Mouse (Mus musculus) embryo, embryonic 11 days (tissue): Measurements from ENCODE around the gene Nmu.

ENCODE experiments used
- DNase-seq: peaks from one replicate; pipeline ENCODE4 v3.0.0-alpha.2; 2015

The Nmu gene

DNA sequence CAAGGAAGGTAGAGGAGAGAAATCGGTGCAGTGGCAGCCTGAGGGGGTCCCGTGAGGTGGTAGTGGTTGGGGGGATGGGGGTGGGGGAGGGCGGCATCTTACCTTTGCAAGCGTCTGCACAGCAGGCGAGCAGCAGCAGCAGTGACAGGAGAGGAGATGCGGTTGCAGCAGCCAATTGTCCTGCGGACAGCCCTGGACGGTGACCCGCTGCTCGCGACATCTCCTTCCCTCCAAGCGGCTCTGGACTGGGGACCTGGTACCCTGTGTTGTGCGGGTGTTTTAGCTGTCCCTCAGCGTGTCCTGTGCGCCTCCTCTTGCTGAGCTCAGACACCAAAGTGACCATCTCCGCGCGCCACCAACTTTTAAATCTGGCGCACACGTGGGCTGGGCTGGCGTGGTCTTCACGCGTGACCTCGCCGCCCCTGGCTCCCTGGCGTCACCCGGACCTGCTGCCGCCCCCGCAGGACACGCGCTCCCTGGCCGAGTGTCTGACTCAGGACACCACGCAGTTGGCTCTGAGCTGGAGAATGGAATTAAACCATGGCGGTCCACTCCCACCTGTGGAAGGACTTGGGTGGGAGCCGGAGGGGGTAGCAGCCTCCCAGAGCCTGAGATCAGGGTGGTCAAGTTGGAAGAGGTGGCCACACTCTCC lies at the start of gene Nmu:
Gene Nmu (minus strand): TSS at position 336 of the 652 bp plus-strand sequence.
- DNase-seq, result peak; percentile 29

DNA sequence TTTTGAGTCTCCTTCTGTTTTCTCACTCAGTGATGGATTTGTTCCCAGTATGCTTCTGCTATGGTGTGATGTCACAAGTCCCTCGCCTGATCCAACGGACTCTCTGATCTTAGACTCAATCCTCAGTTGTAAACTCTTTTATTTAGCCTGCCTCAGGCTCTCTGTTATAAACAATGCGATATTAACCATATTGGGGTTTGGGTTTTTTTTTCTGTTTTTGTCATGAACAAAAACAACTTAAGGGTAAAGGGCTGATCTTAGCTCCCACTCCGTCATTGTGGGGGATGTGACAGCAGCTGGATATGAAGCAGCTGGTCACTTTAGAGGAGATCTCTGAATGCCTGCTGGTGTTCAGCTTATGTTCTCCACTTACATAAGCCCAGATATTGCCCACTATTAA lies 48.1 kb upstream of the Nmu start:
- no peak for DNase-seq

DNA sequence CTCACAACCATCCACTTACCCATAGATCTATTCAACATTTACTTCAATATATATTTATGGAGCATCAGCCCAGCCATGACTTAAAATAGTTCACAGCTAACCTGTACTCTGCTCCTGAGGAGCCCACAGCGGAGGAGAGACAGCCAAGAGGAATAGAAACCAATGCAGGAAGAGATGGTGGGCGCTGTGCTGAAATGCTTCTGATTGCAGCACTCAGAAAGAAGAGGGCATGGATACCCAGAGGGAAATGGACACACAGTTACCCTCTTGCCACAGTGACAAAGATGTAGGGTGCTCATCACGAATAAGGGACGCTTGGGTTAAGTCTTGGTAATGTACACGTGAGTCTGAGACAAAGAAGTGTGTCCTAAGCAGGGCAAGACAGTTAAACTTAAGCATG lies 30.8 kb upstream of the Nmu start:
- DNase-seq, result no peak

DNA sequence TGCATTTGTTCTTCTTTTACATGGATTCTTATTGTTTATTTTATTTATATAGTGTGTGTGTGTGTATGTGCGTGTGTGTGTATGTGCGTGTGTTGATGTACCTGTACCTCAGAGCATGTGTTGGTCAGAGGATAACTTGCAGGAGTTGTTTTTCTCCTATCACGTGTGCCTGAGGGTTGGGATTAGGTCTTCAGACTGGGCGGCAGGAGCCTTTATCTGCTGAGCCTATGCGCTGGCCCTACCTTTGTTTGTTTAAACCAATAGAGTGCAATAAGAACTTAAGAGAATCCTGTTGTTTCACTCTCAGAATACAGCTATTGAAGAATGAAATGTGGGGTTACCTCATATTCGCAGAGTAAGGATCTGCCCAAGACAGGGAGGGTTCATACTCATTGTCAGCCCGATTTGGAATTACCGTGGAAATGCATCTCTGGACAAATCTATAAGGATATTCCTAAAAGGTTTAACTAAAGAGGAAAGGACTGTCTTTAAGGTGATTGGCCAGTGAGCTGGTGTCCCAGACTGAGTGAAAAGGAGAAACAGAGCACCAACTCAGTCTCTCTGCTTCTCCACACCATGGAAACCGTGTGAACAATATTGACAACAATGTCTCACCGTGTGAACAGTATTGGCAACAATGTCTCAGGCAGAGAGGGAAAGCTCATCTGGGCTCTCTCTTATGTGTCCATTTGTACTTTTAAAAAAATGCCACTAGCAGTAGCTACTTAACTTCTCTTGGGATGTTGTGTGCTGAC lies 25.6 kb upstream of the Nmu start:
- no peak for DNase-seq

DNA sequence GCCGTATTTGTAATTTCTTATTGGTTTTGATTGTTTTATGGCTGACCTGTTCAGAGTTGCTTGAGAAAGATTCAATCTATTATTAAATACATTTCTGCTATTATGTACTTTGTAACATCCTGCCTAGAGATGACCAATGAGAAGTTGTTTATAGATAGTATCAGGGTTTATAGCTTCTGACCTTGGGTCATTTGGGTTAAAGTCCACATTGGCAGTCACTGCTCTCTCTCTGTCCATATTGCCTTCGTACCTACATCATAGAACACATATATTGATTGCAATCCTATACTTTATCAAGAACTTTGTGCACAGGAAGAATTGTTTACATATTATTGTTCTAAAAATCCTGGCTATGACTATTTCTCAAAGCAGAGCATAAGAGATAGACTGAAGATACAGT lies 24.9 kb upstream of the Nmu start:
- DNase-seq, result no peak

DNA sequence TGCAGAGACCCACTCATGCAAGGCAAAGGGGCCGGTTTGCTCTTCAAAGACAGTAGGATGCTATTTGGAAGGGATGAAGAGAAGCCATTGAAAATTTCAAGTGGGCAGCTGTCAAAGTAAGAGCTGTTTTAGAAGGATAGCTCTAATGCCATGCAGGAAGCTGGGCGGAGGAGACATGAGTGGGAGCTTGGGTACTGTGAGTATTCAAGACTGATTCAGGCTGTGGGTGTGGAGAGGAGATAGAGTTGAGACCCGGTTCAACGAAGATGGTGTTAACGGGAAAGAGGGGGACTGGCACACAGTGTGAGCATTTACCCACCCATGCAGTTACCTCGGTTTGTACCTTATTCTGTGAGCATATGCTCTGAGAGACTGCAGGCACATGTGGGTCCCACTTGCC lies 20.1 kb upstream of the Nmu start:
- no peak for DNase-seq

DNA sequence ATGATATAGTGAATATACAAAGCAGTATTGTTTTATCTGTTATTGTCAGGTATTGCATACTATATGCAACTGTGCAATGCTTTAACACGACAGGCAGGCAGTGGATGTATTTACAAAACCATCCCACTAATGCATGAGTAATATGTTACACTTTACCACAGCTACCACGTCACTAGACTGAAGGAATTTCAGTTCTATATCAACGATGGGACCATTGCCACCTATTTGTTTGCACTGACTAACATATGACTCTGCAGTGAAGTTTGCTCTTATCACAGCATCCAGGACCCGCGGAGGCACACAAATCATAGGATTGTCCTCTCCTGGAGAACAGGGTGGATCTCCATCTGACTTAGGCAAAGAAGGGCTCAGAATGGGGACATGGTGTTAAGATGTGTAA lies 18.2 kb upstream of the Nmu start:
- no peak for DNase-seq

DNA sequence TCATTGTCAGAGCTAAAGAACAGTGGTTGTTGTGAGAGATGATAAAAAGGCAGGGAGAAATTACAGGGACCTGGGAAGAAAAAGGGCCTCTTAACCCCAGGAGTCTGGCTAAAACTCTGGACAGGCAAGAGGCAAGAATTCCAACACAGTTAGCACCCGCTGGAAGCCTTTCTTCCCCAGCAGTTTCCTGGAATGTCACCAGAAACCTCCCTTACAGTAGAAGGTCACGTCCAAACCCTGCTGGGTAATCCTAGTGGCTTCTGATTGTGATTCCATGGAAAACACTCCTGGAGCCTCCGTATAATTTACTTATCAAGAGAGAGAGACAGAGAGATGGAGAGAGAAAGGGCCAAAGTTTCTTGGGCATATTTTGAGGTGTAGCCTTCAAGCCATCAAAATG lies 15.6 kb upstream of the Nmu start:
- no peak for DNase-seq

DNA sequence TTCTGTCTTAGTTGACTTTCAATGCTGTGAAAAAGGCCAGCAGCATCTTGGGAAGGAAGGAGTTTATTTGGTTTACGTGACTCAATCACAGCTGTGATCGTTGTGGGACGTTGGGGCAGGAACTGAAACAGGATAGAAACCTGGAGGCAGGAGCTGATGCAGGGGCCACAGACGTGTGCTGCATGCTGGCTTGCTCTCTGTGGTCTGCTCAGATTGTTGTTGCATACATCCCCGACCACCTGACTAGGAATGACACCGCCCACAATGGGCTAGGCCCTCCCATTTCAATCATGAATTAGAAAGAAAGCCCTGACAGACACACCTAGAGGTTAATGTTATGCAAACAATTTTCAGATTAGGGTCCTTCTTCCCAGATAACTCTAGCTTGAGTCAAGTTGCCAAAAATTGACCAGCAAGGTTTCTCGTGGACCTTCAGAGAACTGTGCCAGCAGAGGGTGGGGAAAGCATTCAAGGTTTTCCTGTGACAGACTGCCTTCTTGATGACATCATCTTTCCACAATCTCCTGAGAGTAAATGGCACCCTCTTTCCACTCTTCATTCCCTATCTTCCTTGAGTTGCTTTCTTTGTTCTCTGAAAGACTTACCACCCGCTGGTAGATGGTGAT lies 5.7 kb upstream of the Nmu start:
- DNase-seq, result no peak

DNA sequence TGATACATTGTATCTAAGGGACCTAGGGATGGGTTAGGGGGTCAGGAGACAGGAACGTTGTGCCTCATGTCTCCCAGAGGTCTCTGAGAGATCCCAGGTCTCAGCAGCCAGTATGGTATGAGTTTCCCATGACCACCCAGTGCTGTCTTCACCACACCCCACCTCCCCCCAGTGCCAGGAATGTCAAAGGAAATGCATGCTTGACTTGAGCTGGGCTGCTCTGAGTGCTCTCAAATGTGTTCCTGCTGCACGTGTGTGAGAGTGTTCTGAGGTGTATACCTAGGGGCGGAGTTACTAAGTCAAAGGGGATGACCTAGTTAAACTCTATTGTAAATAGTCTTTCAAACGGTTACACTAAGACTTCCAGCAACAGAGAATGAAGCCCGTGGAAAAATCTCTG lies 1.8 kb upstream of the Nmu start:
- no peak for DNase-seq

DNA sequence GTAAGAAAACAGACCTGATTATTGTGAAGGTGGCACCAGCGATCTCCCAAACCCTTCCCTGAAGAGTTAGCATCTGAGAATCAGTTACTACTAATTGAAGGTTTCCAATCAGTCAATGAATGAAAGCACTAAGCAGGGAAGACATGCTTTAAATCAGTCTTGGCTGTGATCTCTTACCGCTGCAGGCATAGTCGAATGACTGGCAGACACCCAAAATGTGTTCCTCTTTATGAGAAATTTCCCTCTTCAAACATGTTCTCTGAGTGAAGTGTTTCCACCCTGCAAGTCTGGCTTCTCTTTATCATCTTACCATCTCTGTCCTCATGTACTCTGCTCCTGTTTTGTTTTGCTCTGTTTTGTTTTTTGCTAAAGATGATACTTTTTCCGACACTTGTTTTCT lies 2.8 kb downstream of the Nmu start:
- DNase-seq, result no peak

DNA sequence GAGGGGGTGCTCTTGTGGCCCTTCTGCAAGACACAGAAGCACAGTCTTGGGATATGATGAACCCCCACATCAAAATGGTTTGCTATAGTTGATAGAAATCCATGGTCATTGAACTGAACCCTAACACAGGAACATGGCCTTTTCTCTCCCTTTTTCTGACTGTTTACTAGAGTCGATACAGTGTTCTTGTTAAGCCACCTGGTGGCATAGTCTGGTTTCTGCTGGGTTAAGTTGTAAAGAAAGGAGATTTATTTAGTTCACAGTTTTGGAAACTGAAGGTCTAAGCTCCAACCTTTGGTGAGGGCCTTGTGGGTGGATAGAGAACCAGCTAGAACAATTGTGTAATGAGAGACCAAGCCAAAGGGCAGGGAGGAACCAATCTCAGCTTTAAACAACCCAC lies 3.5 kb downstream of the Nmu start:
- DNase-seq, result no peak

DNA sequence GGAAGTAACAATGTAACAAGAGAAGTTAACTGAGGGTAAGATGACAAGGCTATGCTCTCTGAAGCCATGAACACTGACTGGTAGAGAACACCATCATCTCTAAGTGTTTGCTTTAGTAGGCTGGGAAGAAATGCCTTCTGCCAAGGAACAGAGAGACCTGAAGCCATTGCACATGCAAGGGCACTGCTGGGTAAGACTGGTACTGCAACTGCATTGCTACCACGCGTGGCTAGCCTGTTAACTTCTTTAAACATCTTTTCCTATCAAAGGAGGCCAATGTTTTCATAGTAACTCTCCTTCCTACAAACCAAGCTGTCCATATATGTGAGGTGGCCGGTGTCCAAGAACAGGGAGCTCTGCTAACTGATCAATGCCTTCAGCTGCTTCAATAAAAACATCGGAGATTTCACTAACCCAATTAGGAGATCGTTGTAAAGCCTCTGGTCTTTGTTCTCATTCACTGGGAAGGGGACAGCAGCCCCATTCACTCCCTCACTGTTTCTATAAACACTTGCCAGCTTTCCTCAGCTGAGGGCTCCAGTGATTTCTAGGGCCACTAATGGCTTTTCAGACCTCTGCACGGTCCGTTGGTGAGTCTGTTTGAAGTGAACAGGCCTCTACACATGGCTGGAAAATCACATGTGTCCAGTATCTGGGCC lies 11.5 kb downstream of the Nmu start:
- peak; percentile 8 for DNase-seq

DNA sequence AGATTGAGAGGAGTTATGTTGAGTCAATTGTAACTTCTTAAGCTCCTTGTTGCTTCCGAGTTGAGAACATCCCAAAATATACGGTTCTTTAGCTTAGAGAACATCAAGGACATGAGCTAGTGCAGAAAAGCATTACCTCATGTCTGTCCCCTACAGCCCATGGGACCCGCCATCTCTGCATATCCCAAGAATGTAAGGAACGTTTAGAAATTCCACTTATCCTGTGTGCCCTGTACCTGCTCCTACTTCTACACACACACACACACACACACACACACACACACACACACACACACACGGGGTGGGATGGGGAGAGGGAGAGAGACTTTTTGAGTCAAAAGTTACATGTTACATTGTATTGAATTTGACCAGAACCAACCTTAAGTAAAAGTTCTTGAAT lies 12.1 kb downstream of the Nmu start:
- no peak for DNase-seq

DNA sequence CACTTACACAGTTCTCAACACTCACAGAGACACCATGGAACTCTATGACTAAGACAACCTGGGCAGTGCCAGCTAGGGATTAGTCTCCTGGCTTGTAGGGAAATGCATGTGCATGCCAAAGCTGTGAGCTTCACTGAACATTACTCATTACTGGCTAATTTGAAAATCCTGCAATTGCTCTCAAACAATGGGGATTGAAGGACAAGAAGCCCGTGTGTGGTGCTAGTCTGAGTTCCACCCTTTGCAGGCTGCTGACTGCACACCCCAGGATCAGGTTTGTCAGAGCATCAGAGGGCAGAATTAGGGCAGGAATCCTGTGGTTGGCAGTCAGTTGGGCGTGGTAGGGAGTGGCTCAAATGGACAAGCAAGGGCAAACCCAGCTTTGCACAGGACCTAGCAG lies 17.5 kb downstream of the Nmu start:
- DNase-seq, result no peak

DNA sequence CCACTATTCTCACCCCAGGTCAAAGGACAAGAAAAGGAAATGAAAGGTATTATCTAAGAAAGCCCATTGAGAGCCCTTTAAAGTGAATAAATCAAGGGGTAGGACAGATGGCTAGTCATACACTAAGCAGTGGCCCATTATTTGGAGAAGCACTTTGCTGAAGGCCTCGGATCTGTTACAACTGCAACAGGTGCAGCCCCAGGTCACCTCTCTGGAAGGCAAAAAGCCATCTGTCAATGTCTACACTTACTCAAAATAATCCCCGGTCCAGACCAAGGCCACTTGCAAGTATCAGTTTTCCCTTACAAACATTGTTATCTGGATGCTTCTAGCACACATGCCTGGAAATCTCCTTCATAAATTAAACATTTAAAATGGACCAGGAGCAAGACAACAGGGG lies 22.7 kb downstream of the Nmu start:
- DNase-seq, result no peak

DNA sequence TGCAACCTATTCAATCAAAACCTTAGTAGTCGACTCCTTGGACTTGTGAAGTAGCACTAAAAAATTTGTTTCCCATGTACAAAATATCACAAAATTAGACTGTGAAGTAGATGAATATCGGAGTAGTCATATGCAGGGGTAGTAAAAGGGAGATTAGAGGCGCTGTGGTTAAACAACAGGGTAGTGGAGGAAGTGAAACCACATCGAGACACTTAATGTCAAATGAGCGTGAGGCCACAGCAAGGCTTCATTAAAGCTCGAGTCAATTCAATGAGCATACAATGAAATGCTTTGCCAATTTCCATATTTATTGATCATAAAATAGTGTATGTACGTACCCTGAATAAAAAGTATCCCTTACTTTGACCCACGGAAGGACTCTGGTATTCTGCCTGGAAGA lies 26.5 kb downstream of the Nmu start:
- no peak for DNase-seq

DNA sequence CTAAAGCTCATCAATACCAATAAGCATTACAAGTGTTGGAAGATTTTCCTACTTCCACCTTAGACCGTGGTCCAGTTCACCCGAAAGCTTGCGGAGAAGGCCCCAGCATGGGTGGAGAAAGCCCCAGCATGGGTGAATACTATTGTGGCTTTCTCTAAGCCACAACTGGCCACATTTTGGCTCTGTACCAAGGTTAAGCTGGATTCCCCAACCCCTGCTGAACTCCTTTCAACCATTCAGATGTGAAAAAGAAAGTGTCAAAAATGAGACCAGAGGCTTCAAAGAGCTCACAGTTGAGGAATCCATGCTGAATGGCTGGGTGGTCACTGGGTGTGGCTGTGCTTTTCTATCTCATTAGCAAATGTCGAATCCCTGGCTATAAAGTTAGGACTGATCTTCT lies 29.8 kb downstream of the Nmu start:
- DNase-seq, result no peak

DNA sequence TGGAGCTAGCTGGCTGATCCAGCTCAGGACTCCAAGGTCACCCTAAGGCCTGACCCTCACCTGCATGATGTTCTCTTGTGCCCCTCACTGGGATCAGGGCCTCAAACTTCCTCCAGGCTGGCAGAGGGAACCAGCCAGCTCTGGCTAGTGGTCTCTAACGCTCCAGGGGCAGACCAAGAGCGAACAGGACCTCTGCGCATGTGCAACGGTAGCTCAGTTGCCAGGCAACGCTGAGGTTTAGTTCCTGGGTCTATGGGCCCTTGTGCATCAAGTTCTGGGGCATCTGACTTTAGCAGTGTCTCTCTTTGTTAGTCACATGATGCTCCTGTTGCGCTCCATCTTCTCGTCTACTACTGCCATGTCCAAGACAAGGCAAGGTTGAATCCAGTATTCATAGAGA lies 32.6 kb downstream of the Nmu start, which contains the start of gene Pdcl2:
Gene Pdcl2 (minus strand): TSS at position 204 of the 400 bp plus-strand sequence.
- no peak for DNase-seq

DNA sequence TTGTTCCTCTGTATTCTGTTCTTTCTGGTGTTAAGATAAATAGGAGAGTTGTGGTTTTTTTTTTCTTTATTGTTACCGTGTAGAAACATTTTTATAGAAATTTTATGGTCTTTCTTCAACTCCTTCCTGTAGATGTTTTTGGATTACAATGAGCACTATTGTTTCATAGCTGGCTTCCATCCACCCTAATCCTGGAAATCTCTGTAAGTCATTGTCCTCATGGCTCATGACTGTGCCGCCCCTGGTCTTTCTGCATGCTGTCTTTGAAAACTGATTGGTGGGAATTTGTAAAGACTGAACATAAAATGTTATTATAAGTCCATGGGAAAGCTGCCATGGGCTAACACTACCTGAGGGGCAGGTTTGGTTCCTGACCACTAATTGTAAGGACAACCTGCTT lies 36.3 kb downstream of the Nmu start:
- no peak for DNase-seq

DNA sequence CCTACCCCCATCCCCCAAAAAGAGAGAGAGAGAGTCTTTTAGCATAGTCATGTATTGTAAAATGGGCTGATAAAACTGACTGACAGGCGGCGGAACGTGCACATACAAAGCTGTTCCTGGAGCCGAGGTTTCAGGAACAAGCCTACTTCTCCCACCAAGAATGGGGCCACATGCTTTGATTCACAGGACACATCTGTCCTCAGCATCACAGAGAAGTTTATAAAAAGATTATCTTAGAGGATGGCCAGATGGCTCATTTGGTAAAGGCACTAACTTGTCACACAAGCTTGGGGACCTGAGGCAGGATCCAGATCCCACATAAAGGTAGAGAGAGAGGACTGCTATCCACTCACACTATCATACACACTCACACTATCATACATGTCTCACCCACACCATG lies 38.5 kb downstream of the Nmu start:
- DNase-seq, result no peak

DNA sequence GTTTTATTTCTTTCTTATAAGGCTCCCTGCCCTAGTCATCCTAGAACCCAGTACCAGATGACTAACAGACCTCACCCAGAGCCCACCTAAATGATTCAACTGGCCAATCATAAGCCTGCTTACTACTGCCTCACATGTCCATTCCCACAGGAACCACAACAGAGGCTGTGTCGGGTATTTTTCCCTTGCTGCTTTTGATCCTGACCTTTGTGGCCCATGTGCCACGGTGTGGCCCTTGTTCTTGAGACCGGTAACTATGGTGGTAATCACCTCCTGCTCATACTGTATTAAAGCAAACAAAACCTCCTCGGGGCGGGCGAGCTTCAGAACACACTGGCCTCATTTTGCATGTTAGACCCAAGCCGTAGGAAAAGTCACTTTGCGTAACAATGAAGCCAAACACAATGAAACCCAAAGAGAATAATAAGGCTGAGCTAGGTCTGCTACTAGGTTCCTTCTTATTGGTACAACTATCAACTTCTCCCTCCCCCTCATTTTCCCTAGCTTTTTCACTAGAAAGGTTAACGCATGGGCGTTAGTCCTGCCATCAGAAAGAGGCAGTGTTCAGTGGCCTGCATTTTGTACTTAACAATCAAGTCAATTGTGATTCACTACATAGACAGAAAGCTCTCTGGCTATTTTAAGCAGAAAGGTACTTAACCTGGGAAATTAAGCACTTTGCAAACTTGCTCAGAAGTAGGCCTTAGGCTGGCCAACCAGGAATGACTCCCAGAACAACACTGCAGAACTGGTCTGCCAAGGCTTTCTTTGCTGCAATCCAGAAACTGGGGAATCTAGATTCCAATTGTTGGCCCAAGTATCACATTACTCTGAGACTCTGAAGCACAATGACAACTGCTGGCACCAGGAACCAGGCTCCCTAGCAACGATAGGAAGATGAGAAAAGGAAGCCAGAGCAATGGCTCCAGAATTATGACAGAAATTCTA lies 42.1 kb downstream of the Nmu start:
- DNase-seq, result peak; percentile 19

DNA sequence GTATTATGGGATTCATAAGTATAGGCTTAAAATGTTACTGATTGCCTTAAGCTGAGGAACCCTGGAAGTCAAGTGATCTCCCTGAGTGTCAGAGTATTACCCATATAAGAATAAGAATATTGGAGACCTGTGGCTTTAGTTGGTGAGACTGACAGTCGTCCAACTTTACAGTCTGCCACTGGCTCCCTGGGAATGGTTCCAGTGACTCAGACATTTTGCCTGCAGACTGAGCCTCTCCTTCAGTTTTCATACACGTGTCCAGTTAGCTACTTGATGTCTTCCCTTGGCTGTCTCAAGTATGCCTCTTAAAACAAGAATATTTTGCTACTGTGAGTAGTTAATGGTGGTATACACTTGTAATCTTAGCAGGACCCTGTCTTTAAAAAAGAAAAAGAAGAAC lies 55.4 kb downstream of the Nmu start:
- DNase-seq, result no peak
